Mouse (Mus musculus): ENCODE measurements around the gene Ewsr1. TPM values are rescaled to one million over a fixed set of nuclear protein-coding genes. Genes with fewer than 3 reads are reported as not detected.
A peak's percentile ranks its signal among the peaks of the same experiment; 100 is the strongest.
"Not testable (repeated sequence)": the region's sequence is repeated elsewhere in the genome, so short reads cannot be mapped to it uniquely, and the experiment has no call there.

Ewsr1 gene
- total and polyA plus RNA-seq, 3 experiments: 452 to 1,336 (median 570) TPM

DNA sequence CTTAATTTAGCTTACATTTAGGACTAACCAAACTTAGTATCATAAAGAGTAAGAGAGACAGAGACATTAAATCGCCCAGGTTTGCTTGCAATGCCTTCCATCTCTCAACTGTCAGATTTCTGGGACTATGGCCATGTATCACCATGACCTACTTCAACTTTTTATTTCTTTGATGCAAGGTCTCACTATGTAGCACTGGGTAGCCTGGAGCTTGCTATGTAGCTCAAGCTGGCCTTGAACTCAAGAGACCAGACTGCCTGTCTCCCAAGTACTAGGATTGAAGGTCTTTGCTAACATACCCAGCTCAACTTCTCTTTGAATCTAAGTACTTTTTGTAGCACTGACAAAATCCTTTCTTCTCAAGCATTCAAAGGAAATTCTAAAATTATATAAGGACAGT lies 9.9 kb downstream of the Ewsr1 start:
- Histone ChIP-seq H3K79me2 (ENCODE audit: control insufficient read depth, insufficient read depth, low read length, poor library complexity) (peaks cover 48% of the 10 kb centered on the region), H3K4me1 (ENCODE audit: control insufficient read depth in 1 of 2, insufficient read depth in 2 of 2, low read length in 2 of 2) (peaks cover 0 to 3% of the 10 kb centered on the region in 2 experiments; a peak in 1 of 4 replicates), H3K27me3 (ENCODE audit: control insufficient read depth in 1 of 2, insufficient read depth in 2 of 2, low read length in 2 of 2) (no peaks in the 10 kb centered on the region), H3K9ac (ENCODE audit: control insufficient read depth, low read depth, low read length, poor library complexity, severe bottlenecking) (no peak overlapping the region), H3K4me3 (ENCODE audit: control insufficient read depth in 1 of 2, insufficient read depth in 1 of 2, low read depth in 2 of 2, low read length in 2 of 2) (no peak overlapping the region), H3K9me3 (replicated peaks; ENCODE audit: insufficient read depth, low read length) (no peaks in the 10 kb centered on the region), H3K27ac (ENCODE audit: control insufficient read depth, low read depth, low read length) (no peak overlapping the region), H3K36me3 (ENCODE audit: control insufficient read depth in 1 of 2, insufficient read depth in 2 of 2, low read length in 2 of 2) (peaks cover 39 to 91% of the 10 kb centered on the region in 2 experiments)
- TF ChIP-seq CHD2 (IDR thresholded peaks at IDR 0.05; ENCODE audit: low read length) (no peak), TAL1 (IDR thresholded peaks at IDR 0.05; ENCODE audit: low read length) (no peak), NELFE (IDR thresholded peaks at IDR 0.05; ENCODE audit: low read depth, low read length) (no peak), CHD1 (IDR thresholded peaks at IDR 0.05; ENCODE audit: low read depth, low read length) (0 out of 2 replicates have a peak, but pooled peaks have one; percentile 28), GABPA (IDR thresholded peaks at IDR 0.05; ENCODE audit: low read depth, low read length) (no peak), MAX (IDR thresholded peaks at IDR 0.05; ENCODE audit: low read length) (no peak)
- no peak for DNase-seq (ENCODE audit: low read depth, low spot score)

- DNase-seq (ENCODE audit: low read depth, low spot score); H3K27ac ChIP-seq (ENCODE audit: control insufficient read depth, low read depth, low read length); H3K27me3 ChIP-seq (ENCODE audit: control insufficient read depth in 1 of 2, insufficient read depth in 2 of 2, low read length in 2 of 2); H3K79me2 ChIP-seq (ENCODE audit: control insufficient read depth, insufficient read depth, low read length, poor library complexity); H3K4me3 ChIP-seq (ENCODE audit: control insufficient read depth in 1 of 2, insufficient read depth in 1 of 2, low read depth in 2 of 2, low read length in 2 of 2); H3K4me1 ChIP-seq (ENCODE audit: control insufficient read depth in 1 of 2, insufficient read depth in 2 of 2, low read length in 2 of 2); H3K9me3 ChIP-seq (replicated peaks; ENCODE audit: insufficient read depth, low read length); H3K9ac ChIP-seq (ENCODE audit: control insufficient read depth, low read depth, low read length, poor library complexity, severe bottlenecking): not testable (repeated sequence)
- H3K36me3 ChIP-seq (ENCODE audit: control insufficient read depth in 1 of 2, insufficient read depth in 2 of 2, low read length in 2 of 2): peaks cover 7 to 77% of the 10 kb centered on the region in 2 experiments
Measured at GRCm38 (mm10) chr11:5076843-5077242, 22.2 kb downstream of the Ewsr1 start.

DNA sequence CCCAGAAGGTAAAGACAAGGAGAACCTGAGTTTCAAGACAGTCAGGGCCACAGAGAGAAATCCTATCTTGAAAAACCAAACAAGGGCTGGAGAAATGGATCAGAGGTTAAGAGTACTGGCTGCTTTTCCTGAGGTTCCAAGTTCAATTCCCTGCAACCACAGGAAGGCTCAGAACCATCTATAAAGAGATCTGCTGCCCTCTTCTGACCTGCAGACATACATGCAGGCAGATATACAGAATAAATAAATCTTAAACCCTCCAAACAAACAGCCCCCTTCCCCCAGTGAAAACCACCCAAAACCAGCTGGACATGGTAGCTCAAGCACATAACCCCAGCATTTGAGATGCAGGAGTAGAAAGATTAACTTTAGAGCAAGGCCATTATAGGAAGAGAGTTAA lies 23.3 kb downstream of the Ewsr1 start:
- Histone ChIP-seq H3K27ac (ENCODE audit: control insufficient read depth, low read depth, low read length) (no peak overlapping the region), H3K4me1 (ENCODE audit: control insufficient read depth in 1 of 2, insufficient read depth in 2 of 2, low read length in 2 of 2) (no peaks in the 10 kb centered on the region), H3K36me3 (ENCODE audit: control insufficient read depth in 1 of 2, insufficient read depth in 2 of 2, low read length in 2 of 2) (peaks cover 7 to 72% of the 10 kb centered on the region in 2 experiments), H3K79me2 (ENCODE audit: control insufficient read depth, insufficient read depth, low read length, poor library complexity) (peaks cover 7% of the 10 kb centered on the region), H3K27me3 (ENCODE audit: control insufficient read depth in 1 of 2, insufficient read depth in 2 of 2, low read length in 2 of 2) (no peaks in the 10 kb centered on the region), H3K4me3 (ENCODE audit: control insufficient read depth in 1 of 2, insufficient read depth in 1 of 2, low read depth in 2 of 2, low read length in 2 of 2) (no peak overlapping the region), H3K9me3 (replicated peaks; ENCODE audit: insufficient read depth, low read length) (no peaks in the 10 kb centered on the region), H3K9ac (ENCODE audit: control insufficient read depth, low read depth, low read length, poor library complexity, severe bottlenecking) (no peak overlapping the region)
- TF ChIP-seq MEF2A (IDR thresholded peaks at IDR 0.05; ENCODE audit: extremely low read depth, insufficient replicate concordance, low read depth, low read length, poor library complexity, severe bottlenecking): no peak
- TF ChIP-seq MYB (IDR thresholded peaks at IDR 0.05; ENCODE audit: low read depth, low read length): no peak
- TF ChIP-seq ZNF384 (IDR thresholded peaks at IDR 0.05; ENCODE audit: low read depth, low read length): no peak
- TF ChIP-seq TBP (IDR thresholded peaks at IDR 0.05; ENCODE audit: low read depth, low read length): no peak
- TF ChIP-seq NELFE (IDR thresholded peaks at IDR 0.05; ENCODE audit: low read depth, low read length): no peak
- TF ChIP-seq RAD21 (IDR thresholded peaks at IDR 0.05; ENCODE audit: low read depth, low read length): peak; percentile 1
- no peak for TF ChIP-seq USF1 (IDR thresholded peaks at IDR 0.05; ENCODE audit: low read depth, low read length)
- peak in 2 of 3 experiments; percentile 16 to 41; a peak in 3 of 6 replicates for TF ChIP-seq CTCF (IDR thresholded peaks at IDR 0.05 in 2 of 3, conservative IDR thresholded peaks at IDR 0.05 in 1 of 3; ENCODE audit: control insufficient read depth in 1 of 3, insufficient read depth in 1 of 3, low read depth in 2 of 3, low read length in 3 of 3, poor library complexity in 1 of 3, severe bottlenecking in 1 of 3)
- TF ChIP-seq HCFC1 (IDR thresholded peaks at IDR 0.05; ENCODE audit: low read depth, low read length): no peak
- TF ChIP-seq USF2 (IDR thresholded peaks at IDR 0.05; ENCODE audit: borderline replicate concordance in 1 of 2, insufficient read depth in 1 of 2, low read depth in 1 of 2, low read length in 2 of 2): no peak
- TF ChIP-seq MXI1 (IDR thresholded peaks at IDR 0.05; ENCODE audit: low read depth, low read length): no peak
- TF ChIP-seq GATA1 (IDR thresholded peaks at IDR 0.05; ENCODE audit: low read depth, low read length): no peak
- TF ChIP-seq ZMIZ1 (IDR thresholded peaks at IDR 0.05; ENCODE audit: low read depth, low read length): no peak
- no peak for TF ChIP-seq ZKSCAN1 (IDR thresholded peaks at IDR 0.05; ENCODE audit: low read depth, low read length)
- peak; percentile 54 for TF ChIP-seq POLR2AphosphoS2 (IDR thresholded peaks at IDR 0.05; ENCODE audit: low read length)
- TF ChIP-seq SMC3 (IDR thresholded peaks at IDR 0.05; ENCODE audit: low read depth, low read length): 0 out of 2 replicates have a peak, but pooled peaks have one; percentile 17
- TF ChIP-seq CHD2 (IDR thresholded peaks at IDR 0.05; ENCODE audit: low read length): no peak
- no peak for TF ChIP-seq MAFK (IDR thresholded peaks at IDR 0.05; ENCODE audit: borderline replicate concordance, low read depth, low read length)
- no peak for TF ChIP-seq TAL1 (IDR thresholded peaks at IDR 0.05; ENCODE audit: low read length)
- peak; percentile 47 for DNase-seq (ENCODE audit: low read depth, low spot score)
